Mouse (Mus musculus): ENCODE data around the gene Gm21822.
"Not testable (repeated sequence)": the region's sequence is repeated elsewhere in the genome, so short reads cannot be mapped to it uniquely, and the experiment has no call there.

The Gm21822 gene

DNA sequence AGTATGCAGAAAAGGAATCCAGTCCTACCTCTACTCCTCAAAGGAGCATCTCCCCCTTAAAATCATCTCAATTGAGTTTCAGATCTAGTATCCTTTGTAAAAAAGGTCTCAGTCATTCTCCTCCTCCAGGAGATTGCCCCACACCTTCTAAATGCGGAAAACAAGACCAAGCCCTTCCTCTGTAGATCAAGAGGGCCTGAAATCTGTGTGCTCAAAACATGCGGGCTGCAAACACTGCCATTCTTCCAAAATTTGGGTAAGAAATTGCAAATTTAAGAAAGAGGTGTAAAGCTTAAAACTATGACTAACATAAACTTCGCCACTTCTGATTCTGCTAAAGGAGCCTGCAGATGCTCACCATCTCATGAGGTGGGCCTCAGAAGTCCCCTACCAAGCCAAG is at the start of gene Gm21822:
Gene Gm21822 (plus strand): TSS at position 301 of the 400 bp plus-strand sequence.
- DNase-seq (ENCODE audit: inconsistent age in 2 of 2, low spot score in 1 of 2): not testable (repeated sequence)
